Mouse (Mus musculus) gastrocnemius, postnatal 25 days (tissue): ENCODE data around the gene Skp2. TPM values are rescaled to one million over a fixed set of nuclear protein-coding genes. Genes with fewer than 3 reads are reported as not detected.
"Not testable (repeated sequence)": the region's sequence is repeated elsewhere in the genome, so short reads cannot be mapped to it uniquely, and the experiment has no call there.

ENCODE experiments used
- DNase-seq: peaks from one replicate; pipeline ENCODE4 v3.0.0; 2022
- long read RNA-seq, 2 experiments: library from polyadenylated mRNA; stranded (forward); transcript quantifications; one replicate each; pipeline ENCODE4 v2.0.0; 2021
- total RNA-seq, 2 experiments: library from RNA; stranded (reverse); gene quantifications; 1 replicate in 1 of 2; 2 replicates in 1 of 2; pipeline ENCODE4 v1.2.3; 2021

The Skp2 gene
- 1 to 10 TPM in 1 of 2 experiments, under 1 TPM in 1; 0.84 to 1.4 TPM for total RNA-seq
- long read RNA-seq, experiment 1, result 0 reads
- long read RNA-seq, experiment 2, partial matches to known transcripts, result 1 of 2 reads
- long read RNA-seq, experiment 2, other reads (novel, unspliced or antisense), result 1 of 2 reads

- DNase-seq, result no peak
These were observed at the start of gene Skp2 for GRCm38 (mm10) chr15:9155325-9155724. TSS of gene Skp2 (minus strand) at chr15:9155425.

- DNase-seq, result no peak
These were observed 43.2 kb upstream of the Skp2 start for GRCm38 (mm10) chr15:9198421-9198820.

- DNase-seq, result not testable (repeated sequence)
These were observed 37.5 kb upstream of the Skp2 start for GRCm38 (mm10) chr15:9192685-9193084.

GRCm38 (mm10) chr15:9189796-9190195 is 34.6 kb upstream of the Skp2 start:
- no peak for DNase-seq

- DNase-seq, result no peak
These were observed 28.8 kb upstream of the Skp2 start for GRCm38 (mm10) chr15:9183995-9184394.

GRCm38 (mm10) chr15:9177038-9177437 is 21.8 kb upstream of the Skp2 start:
- DNase-seq, result no peak

- DNase-seq, result no peak
These were observed 8.9 kb upstream of the Skp2 start for GRCm38 (mm10) chr15:9164125-9164524.

- DNase-seq, result no peak
These were observed 7.4 kb upstream of the Skp2 start for GRCm38 (mm10) chr15:9162557-9163070.

- DNase-seq, result no peak
These were observed 14.5 kb downstream of the Skp2 start for GRCm38 (mm10) chr15:9140684-9141171.

GRCm38 (mm10) chr15:9140252-9140680 is 15.0 kb downstream of the Skp2 start, which contains the start of gene Lmbrd2:
TSS of gene Lmbrd2 (plus strand) at chr15:9140550.
- DNase-seq, result peak; percentile 96

- DNase-seq, result no peak
These were observed 15.8 kb downstream of the Skp2 start for GRCm38 (mm10) chr15:9139447-9139846.

GRCm38 (mm10) chr15:9134891-9135507 is 20.2 kb downstream of the Skp2 start:
- peak; percentile 17 for DNase-seq

- no peak for DNase-seq
These were observed 22.4 kb downstream of the Skp2 start for GRCm38 (mm10) chr15:9132693-9133443.

- DNase-seq, result no peak
These were observed 23.7 kb downstream of the Skp2 start for GRCm38 (mm10) chr15:9131499-9131888.

GRCm38 (mm10) chr15:9130772-9131498 is 24.3 kb downstream of the Skp2 start:
- DNase-seq, result no peak

- DNase-seq, result no peak
These were observed 28.0 kb downstream of the Skp2 start for GRCm38 (mm10) chr15:9127051-9127791.

GRCm38 (mm10) chr15:9124856-9125255 is 30.4 kb downstream of the Skp2 start:
- DNase-seq, result no peak

GRCm38 (mm10) chr15:9122989-9123388 is 32.2 kb downstream of the Skp2 start:
- no peak for DNase-seq

- DNase-seq, result no peak
These were observed 35.1 kb downstream of the Skp2 start for GRCm38 (mm10) chr15:9120081-9120480.

- no peak for DNase-seq
These were observed 36.4 kb downstream of the Skp2 start for GRCm38 (mm10) chr15:9118852-9119251.

- no peak for DNase-seq
These were observed 40.6 kb downstream of the Skp2 start for GRCm38 (mm10) chr15:9114599-9114998.

- no peak for DNase-seq
These were observed 41.1 kb downstream of the Skp2 start for GRCm38 (mm10) chr15:9114131-9114530.
